Mouse (Mus musculus) E14TG2a.4 (cell line): ENCODE data around the gene Vax1.

Experiments used
- H3K27me3 ChIP-seq: 2 replicates; pipeline ENCODE4 v1.6.1; 2014; ENCODE audit warnings: low read length, control low read depth; ENCODE audit not compliant: insufficient read depth
- H3K36me3 ChIP-seq: 2 replicates; pipeline ENCODE4 v1.6.1; 2014; ENCODE audit warnings: low read length, control low read depth; ENCODE audit not compliant: insufficient read depth
- H3K4me1 ChIP-seq: replicated peaks from 2 replicates; pipeline ENCODE4 v1.6.1; 2014; ENCODE audit warnings: low read depth, low read length, control low read depth
- H3K4me3 ChIP-seq: replicated peaks from 2 replicates; pipeline ENCODE4 v1.5.1; 2014; ENCODE audit warnings: mild to moderate bottlenecking, low read length
- H3K9me3 ChIP-seq: 2 replicates; pipeline ENCODE4 v1.6.1; 2014; ENCODE audit warnings: low read length, control low read depth
- CTCF ChIP-seq: conservative IDR thresholded peaks from 2 replicates; pipeline ENCODE4 v1.5.1; 2014; ENCODE audit warnings: low read length
- NANOG ChIP-seq: IDR thresholded peaks from 2 replicates; pipeline ENCODE4 v1.6.1; 2014; ENCODE audit warnings: borderline replicate concordance, low read length, mixed read lengths
- POU5F1 ChIP-seq: IDR thresholded peaks from 2 replicates; pipeline ENCODE4 v1.6.1; 2014; ENCODE audit warnings: low read length, borderline replicate concordance

Vax1 gene

DNA sequence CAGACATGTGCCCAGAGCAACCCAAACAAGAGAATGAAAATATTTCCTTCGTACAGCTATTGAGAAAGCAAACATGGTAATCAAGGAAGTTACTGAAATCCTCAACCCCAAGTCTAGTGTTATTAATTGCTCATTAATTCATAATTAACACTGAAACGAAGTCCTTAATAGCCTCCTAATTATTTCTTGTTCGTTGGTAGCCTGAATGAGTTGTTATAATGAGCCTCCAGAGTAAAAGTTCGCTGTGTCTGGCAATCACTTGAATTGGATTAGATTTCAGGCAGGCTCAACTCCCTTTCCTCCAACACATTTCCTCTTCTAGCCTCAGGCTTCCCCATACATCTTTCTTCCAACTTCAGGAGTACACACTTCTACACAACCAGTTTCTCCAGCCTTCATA is 27.6 kb downstream of the Vax1 start:
- Histone ChIP-seq H3K27me3 (0 out of 2 replicates have a peak, but pooled peaks cover 7% of the 10 kb centered on the region), H3K36me3 (no peaks in the 10 kb centered on the region), H3K9me3 (no peaks in the 10 kb centered on the region), H3K4me3 (no peak overlapping the region), H3K4me1 (peaks cover 7% of the 10 kb centered on the region)
- TF ChIP-seq CTCF (no peak), POU5F1 (no peak), NANOG (no peak)

DNA sequence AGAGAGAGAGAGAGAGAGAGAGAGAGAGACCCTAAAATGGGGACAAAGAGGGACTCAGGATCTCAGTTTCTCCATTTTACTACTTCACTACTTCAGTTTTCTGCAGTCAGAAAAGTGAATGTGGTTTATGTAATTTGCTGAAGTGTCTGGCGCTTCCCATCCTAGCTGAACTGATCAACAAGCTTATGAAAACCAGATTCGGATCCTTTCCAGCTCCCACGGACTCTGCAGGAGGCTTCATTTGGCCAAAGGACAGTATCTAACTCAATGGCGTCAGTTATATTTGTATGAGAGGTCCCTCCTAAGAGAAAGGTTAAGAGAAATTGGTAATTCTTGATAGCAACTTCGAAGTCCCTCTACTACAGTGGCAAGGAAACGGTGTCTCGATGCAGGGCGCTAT is 34.5 kb downstream of the Vax1 start:
- TF ChIP-seq CTCF (no peak), POU5F1 (no peak), NANOG (no peak)
- Histone ChIP-seq H3K9me3 (no peaks in the 10 kb centered on the region), H3K27me3 (peaks cover 2% of the 10 kb centered on the region; the same call in 1 of the 2 replicates), H3K4me1 (peaks cover 12% of the 10 kb centered on the region), H3K36me3 (no peaks in the 10 kb centered on the region), H3K4me3 (no peak overlapping the region)

DNA sequence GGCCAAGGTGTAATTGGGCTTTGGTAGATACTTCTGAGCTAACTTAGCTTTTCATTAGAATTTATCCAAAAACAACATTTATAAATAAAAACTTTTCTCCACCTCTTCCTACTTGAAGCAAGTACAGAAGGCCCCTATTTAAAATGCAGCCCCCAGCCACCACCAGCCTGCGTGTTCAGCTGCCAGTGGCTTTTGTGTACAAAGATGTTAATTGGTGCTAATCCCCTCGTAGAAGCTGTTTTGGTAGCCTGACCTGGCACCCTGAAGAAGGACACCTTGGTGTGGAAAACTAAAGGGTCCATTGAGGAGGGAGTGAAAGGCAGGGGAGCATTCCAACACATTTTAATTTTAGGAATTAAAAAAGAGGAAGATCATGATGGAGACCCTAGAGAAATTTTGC is 34.9 kb downstream of the Vax1 start:
- Histone ChIP-seq H3K4me3 (no peak overlapping the region), H3K27me3 (peaks cover 2% of the 10 kb centered on the region; the same call in 1 of the 2 replicates), H3K9me3 (no peaks in the 10 kb centered on the region), H3K4me1 (peaks cover 12% of the 10 kb centered on the region), H3K36me3 (no peaks in the 10 kb centered on the region)
- TF ChIP-seq CTCF (no peak), NANOG (no peak), POU5F1 (no peak)

DNA sequence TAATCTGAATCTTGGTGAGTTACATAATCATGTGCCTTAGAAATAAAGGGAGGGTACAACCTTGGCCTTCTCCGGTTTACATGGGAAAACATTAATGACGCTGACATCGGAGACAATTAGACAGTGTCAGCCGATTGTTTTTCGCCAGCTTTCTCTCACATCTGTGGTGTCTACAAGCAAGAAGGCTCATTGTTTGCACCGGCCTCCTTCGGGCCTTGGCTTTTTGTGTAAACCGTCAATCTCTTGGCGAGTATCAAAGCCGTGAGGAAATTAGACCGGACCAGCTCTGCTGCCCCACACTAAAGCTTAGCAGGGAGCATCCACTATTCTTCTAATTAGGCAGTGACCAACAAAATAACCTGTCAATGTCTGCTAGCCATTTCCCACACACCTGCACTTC is 36.7 kb downstream of the Vax1 start:
- no peak overlapping the region for H3K4me3 ChIP-seq
- H3K4me1 ChIP-seq = peaks cover 5% of the 10 kb centered on the region
- TF ChIP-seq CTCF (no peak), POU5F1 (no peak), NANOG (no peak)
- no peaks in the 10 kb centered on the region for H3K36me3 ChIP-seq
- no peaks in the 10 kb centered on the region for H3K9me3 ChIP-seq
- no peaks in the 10 kb centered on the region; the same call in 1 of the 2 replicates for H3K27me3 ChIP-seq

DNA sequence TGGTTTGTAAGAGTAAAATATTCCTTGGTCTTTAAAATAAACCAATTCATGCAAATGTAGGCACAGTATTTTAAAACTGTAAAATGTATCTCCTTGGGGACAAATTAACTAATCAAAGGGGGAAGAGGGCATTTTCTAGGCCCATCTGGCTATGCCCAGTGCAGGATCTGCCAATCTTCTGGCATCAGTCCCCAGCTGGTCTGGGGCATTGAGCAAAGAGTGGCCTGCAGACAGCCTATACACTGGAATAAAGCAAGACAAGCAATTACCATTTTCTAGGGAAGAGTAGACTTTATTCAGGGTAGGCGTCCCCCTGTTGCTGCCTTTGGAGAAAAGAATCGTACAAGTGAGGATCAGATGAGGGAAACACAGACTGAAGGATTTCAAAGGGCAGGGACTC is 40.2 kb downstream of the Vax1 start:
- Histone ChIP-seq H3K36me3 (no peaks in the 10 kb centered on the region), H3K4me3 (no peak overlapping the region), H3K4me1 (peaks cover 5% of the 10 kb centered on the region), H3K9me3 (no peaks in the 10 kb centered on the region), H3K27me3 (no peaks in the 10 kb centered on the region)
- TF ChIP-seq NANOG (no peak), POU5F1 (no peak), CTCF (no peak)

DNA sequence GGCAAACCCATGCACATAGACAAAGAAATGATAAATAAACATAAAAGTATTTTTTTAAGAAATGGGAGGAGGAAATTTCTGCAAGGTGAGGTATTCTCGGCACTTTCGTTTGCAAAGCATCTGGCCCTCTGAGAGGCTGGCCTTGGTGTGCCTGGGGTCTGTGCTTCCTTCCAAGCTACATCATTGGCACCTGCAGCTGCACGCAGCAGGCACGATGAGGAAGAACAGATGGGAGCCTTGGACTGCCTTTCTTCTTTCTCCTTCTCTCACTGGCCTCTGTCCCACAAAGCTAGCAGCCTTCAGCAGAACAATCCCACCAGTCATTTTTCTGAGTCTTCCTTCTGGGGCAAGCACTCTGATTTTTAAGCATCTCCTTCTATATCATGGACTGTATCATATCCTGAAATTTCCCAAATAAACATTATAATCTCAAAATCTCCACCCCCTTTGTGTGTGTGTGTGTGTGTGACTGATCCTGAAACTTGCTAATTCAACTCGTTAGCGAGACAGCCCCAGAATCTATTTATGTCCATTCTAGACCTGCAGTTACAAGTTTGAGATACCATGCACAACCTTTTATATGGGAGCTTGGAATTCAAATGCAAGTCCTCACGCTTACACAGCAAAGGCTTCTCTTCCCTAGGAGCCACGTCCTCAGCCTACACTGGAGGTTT is 41.2 kb downstream of the Vax1 start:
- Histone ChIP-seq H3K4me3 (no peak overlapping the region), H3K4me1 (peaks cover 5% of the 10 kb centered on the region), H3K9me3 (no peaks in the 10 kb centered on the region), H3K36me3 (no peaks in the 10 kb centered on the region), H3K27me3 (0 out of 2 replicates have a peak, but pooled peaks cover 3% of the 10 kb centered on the region)
- TF ChIP-seq NANOG (no peak), POU5F1 (no peak), CTCF (no peak)

DNA sequence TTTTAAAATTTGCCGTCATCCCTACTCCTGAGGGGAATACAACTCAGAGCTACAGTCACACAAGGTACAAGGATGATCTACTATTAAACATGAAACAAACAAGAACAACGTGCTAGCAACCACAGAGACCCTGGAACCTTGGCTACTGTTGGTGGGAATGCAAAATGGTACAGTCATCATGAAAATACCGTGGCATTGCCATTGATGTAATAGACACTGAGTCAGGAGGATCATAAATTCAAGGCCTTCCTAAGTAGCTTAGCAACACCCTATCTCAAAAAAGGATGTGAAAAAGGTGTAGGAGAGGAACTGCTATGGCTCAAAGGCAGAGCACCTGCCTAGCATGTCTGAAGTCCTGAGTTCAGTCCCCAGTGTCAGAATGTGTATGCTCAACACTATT is 42.4 kb downstream of the Vax1 start:
- H3K4me1 ChIP-seq = peaks cover 5% of the 10 kb centered on the region
- TF ChIP-seq CTCF (no peak), NANOG (no peak), POU5F1 (no peak)
- H3K4me3 ChIP-seq = no peak overlapping the region

More for the DNA sequence above, 42.4 kb downstream of the Vax1 start:
- H3K36me3 ChIP-seq = no peaks in the 10 kb centered on the region
- H3K9me3 ChIP-seq = no peaks in the 10 kb centered on the region
- H3K27me3 ChIP-seq = 0 out of 2 replicates have a peak, but pooled peaks cover 3% of the 10 kb centered on the region
